8 mouse cellular contexts compared by ENCODE assay signal in the genomic region with DNA sequence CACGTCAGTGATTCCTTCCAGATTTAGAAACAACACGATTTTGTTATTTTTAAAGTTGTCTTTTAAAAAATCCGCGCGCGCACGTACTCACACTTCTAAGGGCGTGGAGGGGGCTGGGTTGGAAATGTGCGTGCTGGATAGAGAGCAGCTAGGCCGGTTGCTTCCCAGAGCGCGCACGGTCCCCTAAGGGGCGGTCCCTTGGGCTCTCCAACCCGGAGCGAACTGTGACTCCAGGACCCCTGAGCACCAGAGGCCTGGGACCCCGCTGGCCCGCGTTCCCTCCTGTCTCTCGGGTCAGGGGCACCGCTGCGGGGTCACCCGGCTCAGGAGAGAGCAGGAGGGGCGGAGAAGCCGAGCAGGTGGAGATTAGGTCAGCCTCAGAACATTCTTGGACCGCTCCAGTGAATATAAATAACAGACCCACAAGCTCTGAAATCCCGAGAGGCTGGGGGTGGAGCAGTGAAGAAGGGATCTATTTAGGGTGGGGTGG. TPM values are rescaled to one million over a fixed set of nuclear protein-coding genes. Genes with fewer than 3 reads are reported as not detected.
DNase-seq lines count a peak whose midpoint lies in the region; ATAC-seq and TF ChIP-seq lines count a peak whose summit lies in the region.

A gene (plus strand): TSS at position 294 of the 490 bp plus-strand sequence.

- H3K36me3 ChIP-seq in C2C12 (ENCODE audit: control insufficient read depth, insufficient read depth) = no peaks in the 10 kb centered on the region
- H3K36me3 ChIP-seq in MEL (ENCODE audit: control insufficient read depth in 1 of 2, insufficient read depth in 2 of 2, low read length in 2 of 2) = no peaks in the 10 kb centered on the region
- no peaks in the 10 kb centered on the region for H3K36me3 ChIP-seq in intestine, embryonic 15.5 days
- no peaks in the 10 kb centered on the region for H3K36me3 ChIP-seq in liver, embryonic 14.5 days (replicated peaks; ENCODE audit: control insufficient read depth, insufficient read depth, low read depth)

- no peak for DNase-seq in MEL (ENCODE audit: low read depth, low spot score)
- peak; percentile 74 to 79 for DNase-seq in cerebellum, postnatal 25 days
- DNase-seq in gonadal fat pad, adult 2 months (ENCODE audit: low read depth) = no peak
- no peak for DNase-seq in liver, embryonic 14.5 days (ENCODE audit: low read depth in 3 of 3, low spot score in 3 of 3)
- peak; percentile 72 to 74 for DNase-seq in right cerebral cortex, postnatal 10 days (ENCODE audit: low spot score in 2 of 2)
- DNase-seq in testis, postnatal 14 days (ENCODE audit: low spot score) = no peak

- no peaks in the 10 kb centered on the region for H3K9me3 ChIP-seq in MEL (replicated peaks; ENCODE audit: insufficient read depth, low read length)
- H3K9me3 ChIP-seq in intestine, embryonic 15.5 days = no peaks in the 10 kb centered on the region
- no peaks in the 10 kb centered on the region for H3K9me3 ChIP-seq in liver, embryonic 14.5 days (ENCODE audit: control insufficient read depth, low read length)

- TF ChIP-seq CTCF in C2C12 (IDR thresholded peaks at IDR 0.05; ENCODE audit: control insufficient read depth, insufficient read depth, insufficient read length) (no peak), MEL (IDR thresholded peaks at IDR 0.05 in 2 of 3, conservative IDR thresholded peaks at IDR 0.05 in 1 of 3; ENCODE audit: control insufficient read depth in 1 of 3, insufficient read depth in 1 of 3, low read depth in 2 of 3, low read length in 3 of 3, poor library complexity in 1 of 3, severe bottlenecking in 1 of 3) (no peak)
- no peak for TF ChIP-seq CTCF in liver, embryonic 14.5 days (IDR thresholded peaks at IDR 0.05; ENCODE audit: low read depth)

- H3K27me3 ChIP-seq in C2C12 (ENCODE audit: control insufficient read depth, insufficient read depth, insufficient read length) (no peaks in the 10 kb centered on the region), MEL (ENCODE audit: control insufficient read depth in 1 of 2, insufficient read depth in 2 of 2, low read length in 2 of 2) (peaks cover 0 to 3% of the 10 kb centered on the region in 2 experiments; a peak in 1 of 4 replicates)
- H3K27me3 ChIP-seq in intestine, embryonic 15.5 days (replicated peaks) = peaks cover 14% of the 10 kb centered on the region; the same call in 1 of the 2 replicates
- peaks cover 49% of the 10 kb centered on the region for H3K27me3 ChIP-seq in liver, embryonic 14.5 days (ENCODE audit: control insufficient read depth, insufficient read depth, low read length)

- peak within 1 kb of the TSS; percentile 97 for H3K4me2 ChIP-seq in intestine, embryonic 15.5 days (replicated peaks)
- peak within 1 kb of the TSS; percentile 53 for H3K4me2 ChIP-seq in liver, embryonic 14.5 days (ENCODE audit: low read depth)

- peak; percentile 47; the same call in 1 of the 2 replicates for ATAC-seq in intestine, embryonic 15.5 days
- ATAC-seq in liver, embryonic 14.5 days (ENCODE audit: insufficient read depth) = peak; percentile 5; the same call in 1 of the 2 replicates

- TF ChIP-seq RAD21 in MEL (IDR thresholded peaks at IDR 0.05; ENCODE audit: low read depth, low read length) = no peak

- H3K79me2 ChIP-seq in C2C12 (ENCODE audit: control insufficient read depth, insufficient read depth) = no peaks in the 10 kb centered on the region
- no peaks in the 10 kb centered on the region for H3K79me2 ChIP-seq in MEL (ENCODE audit: control insufficient read depth, insufficient read depth, low read length, poor library complexity)

- H3K79me3 ChIP-seq in C2C12 (ENCODE audit: low read depth) = no peaks in the 10 kb centered on the region

- H3K27ac ChIP-seq in MEL (ENCODE audit: control insufficient read depth, low read depth, low read length) = no peak within 1 kb of the TSS
- peak within 1 kb of the TSS; percentile 42; the same call in 1 of the 2 replicates for H3K27ac ChIP-seq in intestine, embryonic 15.5 days
- no peak within 1 kb of the TSS for H3K27ac ChIP-seq in liver, embryonic 14.5 days

- no peak for TF ChIP-seq EP300 in MEL (IDR thresholded peaks at IDR 0.05; ENCODE audit: low read depth in 1 of 2, low read length in 2 of 2)
- TF ChIP-seq EP300 in liver, embryonic 14.5 days (IDR thresholded peaks at IDR 0.05; ENCODE audit: low read depth) = no peak

- H3K4me1 ChIP-seq in MEL (ENCODE audit: control insufficient read depth in 1 of 2, insufficient read depth in 2 of 2, low read length in 2 of 2) = no peaks in the 10 kb centered on the region
- peaks cover 24% of the 10 kb centered on the region for H3K4me1 ChIP-seq in intestine, embryonic 15.5 days (replicated peaks)
- H3K4me1 ChIP-seq in liver, embryonic 14.5 days (replicated peaks; ENCODE audit: control insufficient read depth in 2 of 2, insufficient read depth in 2 of 2, low read length in 1 of 2) = no peaks in the 10 kb centered on the region

- H3K4me3 ChIP-seq in C2C12 (ENCODE audit: insufficient read depth, poor library complexity, severe bottlenecking) (peak within 1 kb of the TSS; percentile 51), MEL (ENCODE audit: control insufficient read depth in 1 of 2, insufficient read depth in 1 of 2, low read depth in 2 of 2, low read length in 2 of 2) (peak within 1 kb of the TSS; percentile 48 to 96)
- H3K4me3 ChIP-seq in intestine, embryonic 15.5 days (replicated peaks) = peak within 1 kb of the TSS; percentile 76
- H3K4me3 ChIP-seq in liver, embryonic 14.5 days (ENCODE audit: insufficient read depth in 1 of 2, low read depth in 2 of 2, low read length in 2 of 2) = peak within 1 kb of the TSS; percentile 27 to 54

- no peak for TF ChIP-seq POLR2A in MEL (IDR thresholded peaks at IDR 0.05; ENCODE audit: control insufficient read depth in 1 of 2, insufficient read depth in 1 of 2, low read depth in 1 of 2, low read length in 2 of 2, poor library complexity in 1 of 2)

- H3ac ChIP-seq in C2C12 (ENCODE audit: control insufficient read depth, insufficient read length, low read depth) = peak within 1 kb of the TSS; percentile 66

- WGBS in intestine, embryonic 15.5 days = 1% methylated on average over 27 of the region's 27 CpGs
- WGBS in liver, embryonic 14.5 days (ENCODE audit: insufficient replicate concordance) = 1% methylated on average over 27 of the region's 27 CpGs

- peak within 1 kb of the TSS; percentile 62 for H3K9ac ChIP-seq in MEL (ENCODE audit: control insufficient read depth, low read depth, low read length, poor library complexity, severe bottlenecking)
- H3K9ac ChIP-seq in intestine, embryonic 15.5 days = peak within 1 kb of the TSS; percentile 65
- H3K9ac ChIP-seq in liver, embryonic 14.5 days (replicated peaks) = no peak within 1 kb of the TSS

TF ChIP-seq in C2C12, 6 proteins besides CTCF, POLR2A, EP300 and RAD21:
- TF ChIP-seq USF1 (IDR thresholded peaks at IDR 0.05; ENCODE audit: low read depth) = no peak
- TF ChIP-seq MAX (IDR thresholded peaks at IDR 0.05) = no peak
- no peak for TF ChIP-seq FOSL1 (IDR thresholded peaks at IDR 0.05; ENCODE audit: insufficient read depth, low read length, poor library complexity, severe bottlenecking)
- no peak for TF ChIP-seq MYOD1 (IDR thresholded peaks at IDR 0.05; ENCODE audit: control insufficient read depth, insufficient read length, low read depth)
- no peak for TF ChIP-seq MYOG (IDR thresholded peaks at IDR 0.05; ENCODE audit: control insufficient read depth, extremely low read depth, insufficient read length)
- TF ChIP-seq CEBPB (IDR thresholded peaks at IDR 0.05; ENCODE audit: low read depth) = no peak

TF ChIP-seq in MEL, 35 proteins besides CTCF, POLR2A, EP300 and RAD21:
- TF ChIP-seq ELF1 (IDR thresholded peaks at IDR 0.05; ENCODE audit: low read depth, low read length) (no peak), MAZ (IDR thresholded peaks at IDR 0.05; ENCODE audit: low read depth, low read length) (no peak), POLR2AphosphoS5 (IDR thresholded peaks at IDR 0.05; ENCODE audit: borderline replicate concordance, low read depth, low read length) (no peak), E2F4 (IDR thresholded peaks at IDR 0.05; ENCODE audit: borderline replicate concordance, low read depth, low read length) (no peak), POLR2AphosphoS2 (IDR thresholded peaks at IDR 0.05; ENCODE audit: low read length) (no peak), ZC3H11A (IDR thresholded peaks at IDR 0.05; ENCODE audit: low read depth, low read length) (no peak), MXI1 (IDR thresholded peaks at IDR 0.05; ENCODE audit: low read depth, low read length) (no peak), BHLHE40 (IDR thresholded peaks at IDR 0.05; ENCODE audit: borderline replicate concordance, low read depth, low read length) (no peak), TAL1 (IDR thresholded peaks at IDR 0.05; ENCODE audit: low read length) (no peak), SMC3 (IDR thresholded peaks at IDR 0.05; ENCODE audit: low read depth, low read length) (no peak), MAFK (IDR thresholded peaks at IDR 0.05; ENCODE audit: borderline replicate concordance, low read depth, low read length) (no peak), NELFE (IDR thresholded peaks at IDR 0.05; ENCODE audit: low read depth, low read length) (no peak)
TF ChIP-seq in MEL: peak in this region for 0.

RNA-seq across cellular contexts. Expression of the gene that starts here (rescaled TPM):
- polyA plus RNA-seq in C2C12 (2012; fragmentation: generic; extraction: Trizol) = 19.0 TPM
- 3.4 and 4.1 TPM in 2 replicates for total RNA-seq in MEL (2012; rRNA removed)
- polyA plus RNA-seq in MEL (2012; ENCODE audit: insufficient read depth in 1 of 2, insufficient read length in 2 of 2, low read depth in 1 of 2, low replicate concordance in 2 of 2, missing spikeins in 1 of 2) = 1 to 10 TPM in 1 of 2 experiments, not detected in 1; 6.7 TPM
- 37.3 and 48.9 TPM in 2 replicates for polyA plus RNA-seq in gonadal fat pad, adult 2 months (2012; rRNA removed)
- polyA plus RNA-seq in intestine, embryonic 15.5 days (2015; fragmentation: Nextera tagmentation; extraction: Ambion mirVana) = 21.3 and 22.3 TPM in 2 replicates
- polyA plus RNA-seq in liver, embryonic 14.5 days (2012; rRNA removed) = 8.1 and 11.2 TPM in 2 replicates
- polyA plus RNA-seq in liver, embryonic 14.5 days (2014; fragmentation: Nextera tagmentation; extraction: Ambion mirVana) = 8.8 and 10.2 TPM in 2 replicates

Comparison
In these comparisons a context has a peak if more than half of its experiments do, and no peak if none do; other contexts are left out.
1. DNase-seq: peak in cerebellum, postnatal 25 days (2 of 2) and right cerebral cortex, postnatal 10 days (2 of 2); none in MEL (single experiment), gonadal fat pad, adult 2 months (single experiment), liver, embryonic 14.5 days (0 of 3) and testis, postnatal 14 days (single experiment).
2. Peak in every context shown above with its lines, with median percentiles within 50 percentile points of each other: H3K4me3 ChIP-seq.